Mouse (Mus musculus) lung, embryonic 14.5 days (tissue): ENCODE data around the gene Cldn19. TPM values are rescaled to one million over a fixed set of nuclear protein-coding genes. Genes with fewer than 3 reads are reported as not detected.
A peak's percentile ranks its signal among the peaks of the same experiment; 100 is the strongest.
"Not testable (repeated sequence)": the region's sequence is repeated elsewhere in the genome, so short reads cannot be mapped to it uniquely, and the experiment has no call there.

ENCODE experiments used
- ATAC-seq: fragments of 200-750 bp; cut with Nextera tagmentation; 2 replicates; pipeline ENCODE4 v1.8.0; 2017; ENCODE audit warnings: mild to moderate bottlenecking, moderate TSS enrichment, moderate library complexity; ENCODE audit not compliant: insufficient read depth
- DNase-seq: peaks from one replicate; pipeline ENCODE4 v3.0.0-alpha.2; 2015
- H3K27ac ChIP-seq: fragments of 300-500 bp; sonication (generic); 2 replicates; pipeline ENCODE4 v1.5.1; 2014; ENCODE audit warnings: low read depth, mild to moderate bottlenecking, moderate library complexity
- H3K27me3 ChIP-seq: fragments of 300-500 bp; sonication (generic); 2 replicates; pipeline ENCODE4 v1.6.1; 2014; ENCODE audit warnings: low read length, control low read depth; ENCODE audit not compliant: insufficient read depth
- H3K36me3 ChIP-seq: fragments of 300-500 bp; sonication (generic); 2 replicates; pipeline ENCODE4 v1.6.1; 2014; ENCODE audit warnings: control low read depth; ENCODE audit not compliant: insufficient read depth
- H3K4me1 ChIP-seq: fragments of 300-500 bp; sonication (generic); 2 replicates; pipeline ENCODE4 v1.6.1; 2014; ENCODE audit warnings: antibody characterized with exemption, control low read depth; ENCODE audit not compliant: insufficient read depth
- H3K4me2 ChIP-seq: fragments of 300-500 bp; sonication (generic); 2 replicates; pipeline ENCODE4 v1.6.1; 2014; ENCODE audit warnings: mild to moderate bottlenecking
- H3K4me3 ChIP-seq: fragments of 300-500 bp; sonication (generic); 2 replicates; pipeline ENCODE4 v1.5.1; 2014; ENCODE audit warnings: low read depth, low read length
- H3K9ac ChIP-seq: fragments of 300-500 bp; sonication (generic); 2 replicates; pipeline ENCODE4 v1.6.1; 2014
- H3K9me3 ChIP-seq: fragments of 300-500 bp; sonication (generic); 2 replicates; pipeline ENCODE4 v1.6.1; 2016; ENCODE audit warnings: low read depth, low read length, control low read depth
- CTCF ChIP-seq: IDR thresholded peaks from 2 replicates; pipeline ENCODE4 v1.5.1; 2016; ENCODE audit warnings: antibody characterized with exemption, low read depth
- WGBS: fragments of 180-500 bp; shearing (Covaris S2); extraction: QIAGEN DNeasy Blood & Tissue Kit; methylation state at CpG from one replicate; pipeline ENCODE4 v1.1.7; 2014; 5-methylcytosine and 5-hydroxymethylcytosine counted together
- polyA plus RNA-seq: library from polyadenylated mRNA; unstranded; fragments of >200 nt; fragmentation: Nextera tagmentation; extraction: Ambion mirVana; gene quantifications from 2 replicates; pipeline ENCODE4 v1.2.1, GENCODE M21; 2014

The Cldn19 gene
- polyA plus RNA-seq, 1 experiment from 2014 or later: not detected

DNA sequence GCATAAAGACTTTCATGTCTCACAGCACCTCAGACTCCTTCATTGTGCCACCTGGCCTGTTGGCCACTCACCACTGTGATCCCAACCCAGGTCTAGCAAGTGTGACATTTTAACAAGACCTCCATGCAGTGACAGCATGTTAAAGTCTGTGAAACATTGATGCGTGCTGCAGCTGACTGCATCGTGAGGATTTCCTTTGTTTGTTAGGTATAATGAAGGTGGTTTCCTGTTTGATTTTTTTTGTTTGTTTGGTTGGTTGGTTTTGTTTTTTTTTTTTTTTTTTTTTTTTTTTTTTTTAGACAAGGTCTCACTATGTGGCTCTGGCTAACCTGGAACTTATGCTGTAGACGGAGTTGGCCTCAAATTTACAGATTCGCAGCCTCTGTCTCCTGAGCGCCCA, 7.3 kb downstream of the Cldn19 start:
- Histone ChIP-seq H3K9me3 (no peaks in the 10 kb centered on the region), H3K9ac (no peak overlapping the region), H3K4me3 (no peak overlapping the region), H3K27ac (no peak overlapping the region), H3K4me2 (no peak overlapping the region), H3K36me3 (no peaks in the 10 kb centered on the region), H3K27me3 (no peaks in the 10 kb centered on the region), H3K4me1 (no peaks in the 10 kb centered on the region)
- no peak for TF ChIP-seq CTCF
- ATAC-seq (no peak), DNase-seq (no peak)
- WGBS: 88% methylated on average over 5 of the region's 5 CpGs

DNA sequence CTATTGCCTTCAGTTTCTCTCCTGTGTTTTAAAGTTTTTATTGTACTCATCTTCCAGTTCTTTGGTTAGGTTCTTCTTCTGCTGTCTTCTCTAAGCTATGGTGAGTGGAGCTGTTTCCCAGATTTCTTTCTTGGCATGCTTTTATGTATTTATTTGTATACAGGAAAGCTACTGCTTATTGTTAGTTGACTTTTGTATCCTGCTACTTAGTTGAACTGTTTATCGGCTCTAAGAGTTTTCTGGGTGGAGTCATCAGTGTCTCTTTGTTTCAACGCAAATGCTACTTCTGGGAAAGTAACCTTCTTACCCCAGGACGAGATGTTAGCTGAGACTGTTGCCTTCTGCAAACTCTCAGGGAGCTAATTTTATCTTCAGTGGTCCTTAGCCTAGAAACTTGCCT, 8.2 kb downstream of the Cldn19 start:
- Histone ChIP-seq H3K4me2 (no peak overlapping the region), H3K9me3 (no peaks in the 10 kb centered on the region), H3K27me3 (no peaks in the 10 kb centered on the region), H3K36me3 (no peaks in the 10 kb centered on the region), H3K4me3 (no peak overlapping the region), H3K27ac (no peak overlapping the region), H3K9ac (no peak overlapping the region), H3K4me1 (no peaks in the 10 kb centered on the region)
- 67% methylated on average over 3 of the region's 3 CpGs for WGBS
- DNase-seq (no peak), ATAC-seq (no peak)
- no peak for TF ChIP-seq CTCF

DNA sequence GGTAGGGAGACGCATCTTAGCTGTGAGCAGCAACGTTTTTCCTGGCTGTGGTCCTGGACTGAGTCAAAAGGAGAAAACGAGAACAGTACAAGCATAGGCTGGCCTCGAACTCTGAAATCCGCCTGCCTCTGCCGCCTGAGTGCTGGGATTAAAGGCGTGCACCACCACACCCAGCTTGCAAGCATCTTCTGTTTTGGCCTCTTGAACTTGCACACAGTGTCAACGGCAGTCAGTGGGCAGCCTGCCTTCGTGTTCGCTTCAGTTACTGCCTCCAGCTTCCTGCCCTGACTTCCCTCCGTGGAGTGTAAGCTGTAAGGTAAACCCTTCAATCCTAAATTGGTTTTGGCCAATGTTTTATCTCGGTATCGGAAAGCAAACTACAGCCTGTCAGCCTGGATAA, 11.4 kb downstream of the Cldn19 start:
- no peaks in the 10 kb centered on the region for H3K9me3 ChIP-seq
- no peak overlapping the region for H3K27ac ChIP-seq
- no peak for DNase-seq
- 63% methylated on average over 13 of the region's 13 CpGs for WGBS
- no peak overlapping the region for H3K4me3 ChIP-seq
- H3K4me1 ChIP-seq: no peaks in the 10 kb centered on the region
- ATAC-seq: no peak
- H3K4me2 ChIP-seq: no peak overlapping the region
- no peaks in the 10 kb centered on the region for H3K27me3 ChIP-seq
- H3K36me3 ChIP-seq: peaks cover 20% of the 10 kb centered on the region
- TF ChIP-seq CTCF: no peak
- H3K9ac ChIP-seq: no peak overlapping the region

DNA sequence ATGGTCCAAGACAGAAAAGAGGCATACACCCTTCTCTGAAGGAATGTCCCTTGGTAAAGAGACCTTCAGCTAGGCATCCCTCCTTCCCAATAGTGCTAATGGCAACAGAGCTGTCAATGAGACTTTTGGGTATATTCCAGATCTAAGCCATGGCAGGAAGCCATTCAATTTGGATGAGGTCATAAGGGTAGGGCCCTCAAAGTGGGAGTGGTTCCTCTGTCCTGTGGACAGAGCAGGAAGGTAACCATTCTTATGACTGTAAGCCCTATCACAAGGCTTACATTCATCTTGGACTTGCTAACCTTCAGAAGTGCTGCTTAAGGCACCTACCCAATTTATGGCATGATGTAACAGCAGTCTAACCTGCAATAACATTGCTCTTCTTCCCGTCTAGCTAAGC, 19.4 kb downstream of the Cldn19 start:
- Histone ChIP-seq H3K36me3 (peaks cover 89% of the 10 kb centered on the region), H3K9me3 (no peaks in the 10 kb centered on the region), H3K4me3 (no peak overlapping the region), H3K27ac (no peak overlapping the region), H3K9ac (no peak overlapping the region), H3K27me3 (no peaks in the 10 kb centered on the region), H3K4me2 (no peak overlapping the region), H3K4me1 (no peaks in the 10 kb centered on the region)
- WGBS: 88% methylated on average over 1 of the region's 1 CpGs
- ATAC-seq: no peak
- no peak for TF ChIP-seq CTCF
- DNase-seq: no peak

DNA sequence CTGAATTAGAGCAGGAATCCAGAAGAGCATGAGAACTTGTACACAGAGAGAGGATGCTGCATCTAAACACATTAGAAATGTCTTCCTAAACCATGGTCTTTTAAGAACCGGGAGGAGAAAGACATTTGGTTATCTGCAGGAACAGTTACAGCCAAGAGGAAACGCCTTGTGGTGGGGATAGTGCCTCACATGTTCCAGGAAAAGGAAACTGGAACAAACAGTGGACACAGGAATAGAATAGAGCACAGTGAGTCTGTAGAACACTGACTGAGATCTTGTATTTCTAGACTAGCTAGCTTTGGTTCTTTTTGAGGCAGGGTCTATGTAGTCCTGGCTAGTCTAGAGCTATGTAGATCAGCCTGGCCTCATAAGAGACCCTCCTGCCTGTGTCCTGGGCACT, 20.0 kb downstream of the Cldn19 start:
- DNase-seq (peak; percentile 29), ATAC-seq (peak; percentile 28; the same call in 1 of the 2 replicates)
- Histone ChIP-seq H3K4me3 (no peak overlapping the region), H3K9me3 (no peaks in the 10 kb centered on the region), H3K36me3 (peaks cover 94% of the 10 kb centered on the region), H3K4me2 (no peak overlapping the region), H3K27me3 (no peaks in the 10 kb centered on the region), H3K9ac (no peak overlapping the region), H3K27ac (peak overlapping the region; percentile 10; the same call in 1 of the 2 replicates), H3K4me1 (no peaks in the 10 kb centered on the region)
- TF ChIP-seq CTCF: no peak
- WGBS: 69% methylated on average over 2 of the region's 2 CpGs

DNA sequence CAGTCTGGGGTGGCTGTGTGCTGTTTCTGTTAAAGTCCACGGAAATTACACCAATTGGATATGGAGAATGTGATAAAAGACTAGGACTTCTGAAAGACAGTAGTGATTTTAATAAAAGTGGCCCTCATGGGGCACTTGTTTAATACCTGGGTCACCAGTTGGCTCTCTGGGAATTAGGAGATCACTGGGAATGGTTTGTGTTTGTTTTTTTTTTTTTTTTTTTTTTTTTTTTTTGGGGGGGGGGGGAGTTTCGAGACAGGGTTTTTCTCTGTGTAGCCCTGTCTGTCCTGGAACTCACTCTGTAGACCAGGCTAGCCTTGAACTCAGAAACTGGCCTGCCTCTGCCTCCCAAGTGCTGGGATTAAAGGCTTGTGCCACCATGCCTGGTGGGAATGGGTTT, 20.5 kb downstream of the Cldn19 start:
- no peaks in the 10 kb centered on the region for H3K4me1 ChIP-seq
- H3K4me2 ChIP-seq: no peak overlapping the region
- ATAC-seq (no peak), DNase-seq (no peak)
- no peak overlapping the region for H3K4me3 ChIP-seq
- no peak for TF ChIP-seq CTCF
- no peaks in the 10 kb centered on the region for H3K9me3 ChIP-seq
- H3K27me3 ChIP-seq: no peaks in the 10 kb centered on the region
- H3K9ac ChIP-seq: no peak overlapping the region
- peak overlapping the region; percentile 10; the same call in 1 of the 2 replicates for H3K27ac ChIP-seq
- 83% methylated on average over 2 of the region's 2 CpGs for WGBS
- H3K36me3 ChIP-seq: peaks cover 94% of the 10 kb centered on the region

DNA sequence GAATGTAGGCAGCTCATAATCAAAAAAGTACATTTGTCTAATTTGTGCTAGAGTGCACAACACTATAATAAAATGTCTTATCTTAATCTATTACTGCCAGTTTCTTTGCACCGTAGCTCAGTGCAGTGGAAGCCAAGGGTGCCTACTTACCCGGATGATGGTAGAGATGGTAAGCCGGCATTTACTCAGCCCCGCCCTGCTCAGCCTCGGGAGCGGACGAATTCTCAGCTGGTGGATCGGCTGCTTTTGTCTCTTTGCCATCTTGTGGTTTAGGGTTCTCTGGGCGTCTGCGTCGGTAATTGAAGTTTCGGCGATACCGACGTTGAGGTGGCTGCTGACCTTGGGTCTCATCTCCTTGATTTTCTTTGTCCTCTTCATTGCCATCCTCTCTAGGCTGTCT, 23.6 kb downstream of the Cldn19 start:
- not testable (repeated sequence) for H3K9ac ChIP-seq, H3K27ac ChIP-seq, H3K9me3 ChIP-seq, H3K27me3 ChIP-seq, H3K4me1 ChIP-seq, DNase-seq, H3K4me2 ChIP-seq, H3K4me3 ChIP-seq, ATAC-seq
- H3K36me3 ChIP-seq: peaks cover 96% of the 10 kb centered on the region
- 87% methylated on average over 15 of the region's 15 CpGs for WGBS

DNA sequence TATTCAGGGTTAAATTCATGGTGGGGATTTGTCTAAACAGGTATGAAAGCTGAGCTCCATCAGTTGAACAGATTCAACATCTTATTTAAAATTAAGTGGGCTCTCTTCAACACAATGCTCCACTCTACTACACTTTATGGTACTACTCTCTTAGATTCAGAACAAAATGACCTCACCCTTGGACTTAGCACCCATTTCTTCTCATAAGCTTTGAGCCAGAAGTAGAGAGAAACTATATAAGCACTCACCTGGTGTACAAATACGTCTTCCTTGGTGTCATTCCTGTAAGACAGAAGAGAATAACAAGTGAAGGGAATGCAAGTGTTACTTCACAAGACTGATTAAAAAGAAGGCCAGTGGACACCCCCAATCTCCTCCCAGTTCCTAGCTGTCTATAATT, 29.6 kb downstream of the Cldn19 start:
- peaks cover 86% of the 10 kb centered on the region for H3K36me3 ChIP-seq
- H3K9ac ChIP-seq: no peak overlapping the region
- 76% methylated on average over 1 of the region's 1 CpGs for WGBS
- no peaks in the 10 kb centered on the region for H3K9me3 ChIP-seq
- H3K4me2 ChIP-seq: no peak overlapping the region
- H3K27ac ChIP-seq: no peak overlapping the region
- no peak for DNase-seq
- TF ChIP-seq CTCF: no peak
- no peaks in the 10 kb centered on the region for H3K4me1 ChIP-seq
- ATAC-seq: no peak
- H3K27me3 ChIP-seq: no peaks in the 10 kb centered on the region
- no peak overlapping the region for H3K4me3 ChIP-seq
